ENCODE assay signal across 8 mouse cellular contexts in the genomic region with DNA sequence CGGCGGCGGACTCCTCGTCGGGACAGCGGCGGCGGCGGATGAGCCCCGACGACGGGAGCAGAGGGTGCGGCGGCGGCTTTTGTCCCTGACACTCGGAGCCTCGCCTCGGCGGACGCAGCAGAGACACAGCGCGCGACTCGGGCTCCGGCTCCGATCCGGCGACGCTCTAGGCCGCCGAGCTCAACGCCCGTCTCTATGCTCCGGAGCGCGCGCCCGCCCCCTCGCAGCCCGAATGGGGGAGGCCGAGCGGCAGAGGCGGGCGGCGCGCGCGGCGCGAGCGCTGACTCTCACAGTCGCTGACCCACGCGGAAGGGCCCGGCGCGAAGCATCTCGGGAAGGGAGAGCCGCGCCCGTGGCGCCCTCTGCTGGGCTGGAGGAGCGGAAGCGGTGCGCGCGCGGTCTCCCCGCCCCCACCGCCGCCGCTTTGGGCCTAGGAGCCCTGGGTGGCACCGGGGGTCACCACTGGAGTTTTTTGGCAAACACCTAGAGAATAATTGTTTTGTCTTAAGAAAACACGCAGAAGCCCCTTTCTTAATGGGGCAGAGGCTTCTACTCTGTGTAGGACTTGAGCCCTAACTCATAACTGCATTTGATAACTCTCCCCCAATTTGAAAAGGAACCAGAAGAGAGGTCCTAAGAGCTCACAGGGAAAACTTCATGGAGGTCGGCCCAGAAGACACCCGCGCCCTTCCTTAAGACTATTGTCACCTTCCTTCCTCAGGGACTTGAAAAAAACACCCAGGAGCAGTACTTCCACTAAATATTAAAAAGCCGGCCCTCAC. TPM values are rescaled to one million over a fixed set of nuclear protein-coding genes. Genes with fewer than 3 reads are reported as not detected.
DNase-seq lines count a peak whose midpoint lies in the region; ATAC-seq and TF ChIP-seq lines count a peak whose summit lies in the region.

A gene (minus strand): TSS at position 351 of the 782 bp plus-strand sequence.

- H3K4me1 ChIP-seq in E14TG2a.4 (replicated peaks; ENCODE audit: low read depth, low read length) = peaks cover 43% of the 10 kb centered on the region
- peaks cover 28% of the 10 kb centered on the region for H3K4me1 ChIP-seq in forebrain, embryonic 13.5 days
- H3K4me1 ChIP-seq in liver, postnatal 0 days (ENCODE audit: insufficient read depth) = peaks cover 44% of the 10 kb centered on the region
- peaks cover 22% of the 10 kb centered on the region for H3K4me1 ChIP-seq in neural tube, embryonic 14.5 days (ENCODE audit: control insufficient read depth, insufficient read depth, low read length)

- peak within 1 kb of the TSS; percentile 94 for H3K27ac ChIP-seq in forebrain, embryonic 13.5 days
- peak within 1 kb of the TSS; percentile 98 for H3K27ac ChIP-seq in liver, postnatal 0 days (ENCODE audit: low read depth)
- peak within 1 kb of the TSS; percentile 93 for H3K27ac ChIP-seq in neural tube, embryonic 14.5 days (ENCODE audit: low read depth, low read length)

- peak within 1 kb of the TSS; percentile 93 for H3K4me3 ChIP-seq in E14TG2a.4 (replicated peaks; ENCODE audit: low read length)
- peak within 1 kb of the TSS; percentile 100 for H3K4me3 ChIP-seq in forebrain, embryonic 13.5 days
- H3K4me3 ChIP-seq in liver, postnatal 0 days (ENCODE audit: low read depth, low read length) = peak within 1 kb of the TSS; percentile 100
- peak within 1 kb of the TSS; percentile 99 for H3K4me3 ChIP-seq in neural tube, embryonic 14.5 days (ENCODE audit: low read depth, low read length)

- H3K4me2 ChIP-seq in forebrain, embryonic 13.5 days = peak within 1 kb of the TSS; percentile 86
- H3K4me2 ChIP-seq in liver, postnatal 0 days (ENCODE audit: low read depth, low read length) = peak within 1 kb of the TSS; percentile 90
- peak within 1 kb of the TSS; percentile 86 for H3K4me2 ChIP-seq in neural tube, embryonic 14.5 days (ENCODE audit: low read depth, low read length)

- no peak for TF ChIP-seq CTCF in E14TG2a.4 (conservative IDR thresholded peaks at IDR 0.05; ENCODE audit: low read length)
- TF ChIP-seq CTCF in liver, postnatal 0 days (IDR thresholded peaks at IDR 0.05; ENCODE audit: low read depth) = peak; percentile 92

- 0 out of 2 replicates have a peak, but pooled peaks cover 4% of the 10 kb centered on the region for H3K27me3 ChIP-seq in E14TG2a.4 (ENCODE audit: insufficient read depth, low read length)
- H3K27me3 ChIP-seq in forebrain, embryonic 13.5 days = no peaks in the 10 kb centered on the region
- H3K27me3 ChIP-seq in liver, postnatal 0 days (ENCODE audit: insufficient read depth, low read length) = no peaks in the 10 kb centered on the region
- no peaks in the 10 kb centered on the region for H3K27me3 ChIP-seq in neural tube, embryonic 14.5 days (ENCODE audit: control insufficient read depth, insufficient read depth, low read length)

- peak; percentile 95 for DNase-seq in c-Kit-positive CD71-positive TER-119-positive erythroid progenitor cells, embryonic 14.5 days (ENCODE audit: low spot score)
- DNase-seq in heart, postnatal 10 days = peak; percentile 97 to 98
- peak; percentile 68 for DNase-seq in large intestine, adult 2 months (ENCODE audit: low read depth, low spot score)
- DNase-seq in liver, postnatal 0 days = peak; percentile 99
- peak; percentile 98 for DNase-seq in testis, postnatal 10 days (ENCODE audit: low spot score)

- peak within 1 kb of the TSS; percentile 100 for H3K9ac ChIP-seq in forebrain, embryonic 13.5 days
- peak within 1 kb of the TSS; percentile 100 for H3K9ac ChIP-seq in liver, postnatal 0 days (replicated peaks)
- peak within 1 kb of the TSS; percentile 100 for H3K9ac ChIP-seq in neural tube, embryonic 14.5 days (replicated peaks; ENCODE audit: low read depth, low read length)

- peaks cover 35% of the 10 kb centered on the region for H3K36me3 ChIP-seq in E14TG2a.4 (ENCODE audit: insufficient read depth, low read length)
- H3K36me3 ChIP-seq in forebrain, embryonic 13.5 days (ENCODE audit: poor library complexity, severe bottlenecking) = peaks cover 30% of the 10 kb centered on the region
- peaks cover 17% of the 10 kb centered on the region for H3K36me3 ChIP-seq in liver, postnatal 0 days (replicated peaks; ENCODE audit: insufficient read depth, low read length)
- peaks cover 9% of the 10 kb centered on the region for H3K36me3 ChIP-seq in neural tube, embryonic 14.5 days (ENCODE audit: control insufficient read depth, insufficient read depth, low read length)

- no peaks in the 10 kb centered on the region for H3K9me3 ChIP-seq in E14TG2a.4 (ENCODE audit: low read length)
- H3K9me3 ChIP-seq in forebrain, embryonic 13.5 days (replicated peaks) = no peaks in the 10 kb centered on the region
- no peaks in the 10 kb centered on the region for H3K9me3 ChIP-seq in liver, postnatal 0 days (ENCODE audit: low read length)
- no peaks in the 10 kb centered on the region for H3K9me3 ChIP-seq in neural tube, embryonic 14.5 days (ENCODE audit: control insufficient read depth, low read length)

- WGBS in forebrain, embryonic 13.5 days = 1% methylated on average over 74 of the region's 78 CpGs
- 2% methylated on average over 78 of the region's 78 CpGs for WGBS in large intestine, adult 2 months
- WGBS in liver, postnatal 0 days (ENCODE audit: insufficient replicate concordance) = 2% methylated on average over 71 of the region's 78 CpGs
- WGBS in neural tube, embryonic 14.5 days = under 1% methylated on average over 71 of the region's 78 CpGs

- intact Hi-C loops in heart, postnatal 10 days (cut with DNase I) = loop anchor here (1.0 to 2.0 kb wide), 2 partner anchors 47 to 58 kb away; no protein-coding TSS in a partner anchor

- TF ChIP-seq EP300 in liver, postnatal 0 days (IDR thresholded peaks at IDR 0.05; ENCODE audit: low read depth) = no peak

- ATAC-seq in forebrain, embryonic 13.5 days = peak; percentile 97
- ATAC-seq in liver, postnatal 0 days = peak; percentile 98
- ATAC-seq in neural tube, embryonic 14.5 days (ENCODE audit: low read depth) = peak; percentile 97

RNA-seq across cellular contexts. Expression of the gene that starts here (rescaled TPM):
- 154 and 162 TPM in 2 replicates for polyA plus RNA-seq in forebrain, embryonic 13.5 days (2015; fragmentation: Nextera tagmentation; extraction: Ambion mirVana)
- total RNA-seq in heart, postnatal 10 days (2021) = 10 to 100 TPM; 40.0 to 42.4 TPM
- polyA plus RNA-seq in large intestine, adult 2 months (2012; rRNA removed) = 17.8 and 21.1 TPM in 2 replicates
- polyA plus RNA-seq in liver, postnatal 0 days (2015; fragmentation: Nextera tagmentation; extraction: Ambion mirVana) = 26.9 and 27.6 TPM in 2 replicates
- 124 and 127 TPM in 2 replicates for polyA plus RNA-seq in neural tube, embryonic 14.5 days (2014; fragmentation: Nextera tagmentation; extraction: Ambion mirVana)

Comparison
In these comparisons a context has a peak if more than half of its experiments do, and no peak if none do; other contexts are left out.
1. Peak in every context shown above with its lines: DNase-seq, ATAC-seq, H3K4me3 ChIP-seq and H3K27ac ChIP-seq.